Mouse (Mus musculus): ENCODE data around the gene Gm8909. TPM values are rescaled to one million over a fixed set of nuclear protein-coding genes. Genes with fewer than 3 reads are reported as not detected.

Gm8909 gene
- polyA plus RNA-seq (2016; fragmentation: Nextera tagmentation; extraction: Ambion mirVana), result not detected in 2 replicates

- Histone ChIP-seq H3K27ac (no peak within 1 kb of the TSS), H3K4me2 (replicated peaks) (peak within 1 kb of the TSS; percentile 35), H3K36me3 (no peaks in the 10 kb centered on the region), H3K4me3 (peak within 1 kb of the TSS; percentile 21), H3K9ac (no peak within 1 kb of the TSS), H3K4me1 (no peaks in the 10 kb centered on the region), H3K27me3 (peaks cover 73% of the 10 kb centered on the region), H3K9me3 (replicated peaks) (no peaks in the 10 kb centered on the region; the same call in 1 of the 2 replicates)
- 2% methylated on average over 63 of the region's 63 CpGs for WGBS
- ATAC-seq (ENCODE audit: low FRiP score), result no peak
Measured at GRCm38 (mm10) chr17:36168039-36168652, at the start of gene Gm8909. TSS of gene Gm8909 (minus strand) at chr17:36168537.

GRCm38 (mm10) chr17:36215586-36215985 lies 47.2 kb upstream of the Gm8909 start:
- no peak for ATAC-seq (ENCODE audit: low FRiP score)
- Histone ChIP-seq H3K27me3 (peaks cover 78% of the 10 kb centered on the region), H3K27ac (no peak overlapping the region), H3K9me3 (replicated peaks) (no peaks in the 10 kb centered on the region), H3K36me3 (no peaks in the 10 kb centered on the region), H3K4me3 (no peak overlapping the region), H3K9ac (no peak overlapping the region), H3K4me1 (no peaks in the 10 kb centered on the region), H3K4me2 (replicated peaks) (peak overlapping the region; percentile 27)
- WGBS, result 2% methylated on average over 20 of the region's 20 CpGs

DNA sequence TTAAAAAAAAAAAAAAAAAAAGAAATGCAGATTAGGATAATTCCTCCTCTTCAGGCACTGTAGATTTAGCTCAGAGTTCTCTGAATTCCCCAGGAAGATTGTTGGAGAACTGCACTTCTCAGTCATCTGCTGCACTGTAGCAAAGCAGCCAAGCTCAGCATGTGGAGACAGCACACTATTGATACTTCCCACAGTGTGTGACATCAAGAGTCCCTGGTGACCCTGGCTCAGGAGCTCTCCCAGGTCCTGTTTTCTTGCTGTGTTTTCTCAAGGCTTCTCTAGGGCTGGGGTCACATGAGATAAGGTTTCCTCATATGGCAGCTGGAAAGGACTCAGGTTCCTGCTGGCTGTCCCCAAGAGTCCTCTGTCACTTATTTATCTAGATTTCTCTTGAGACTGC lies 38.5 kb upstream of the Gm8909 start:
- no peaks in the 10 kb centered on the region for H3K9me3 ChIP-seq (replicated peaks)
- no peaks in the 10 kb centered on the region for H3K36me3 ChIP-seq
- H3K27me3 ChIP-seq, result peaks cover 73% of the 10 kb centered on the region
- H3K4me3 ChIP-seq, result no peak overlapping the region
- no peak for ATAC-seq (ENCODE audit: low FRiP score)
- H3K4me1 ChIP-seq, result peaks cover 11% of the 10 kb centered on the region
- H3K27ac ChIP-seq, result no peak overlapping the region
- H3K9ac ChIP-seq, result no peak overlapping the region
- no peak overlapping the region for H3K4me2 ChIP-seq (replicated peaks)

- H3K9ac ChIP-seq, result 0 out of 2 replicates have a peak overlapping the region, but pooled peaks have one; percentile 32
- WGBS, result under 1% methylated on average over 30 of the region's 41 CpGs
- peak overlapping the region; percentile 31 for H3K4me3 ChIP-seq
- no peak for ATAC-seq (ENCODE audit: low FRiP score)
- H3K27me3 ChIP-seq, result peaks cover 69% of the 10 kb centered on the region
- no peaks in the 10 kb centered on the region for H3K36me3 ChIP-seq
- H3K27ac ChIP-seq, result no peak overlapping the region
- peak overlapping the region; percentile 52 for H3K4me2 ChIP-seq (replicated peaks)
- no peaks in the 10 kb centered on the region for H3K9me3 ChIP-seq (replicated peaks)
- peaks cover 11% of the 10 kb centered on the region for H3K4me1 ChIP-seq
Measured at GRCm38 (mm10) chr17:36205862-36206261, 37.5 kb upstream of the Gm8909 start.

GRCm38 (mm10) chr17:36205456-36205855 lies 37.1 kb upstream of the Gm8909 start:
- no peak overlapping the region for H3K27ac ChIP-seq
- H3K9me3 ChIP-seq (replicated peaks), result no peaks in the 10 kb centered on the region
- peaks cover 11% of the 10 kb centered on the region for H3K4me1 ChIP-seq
- WGBS, result 1% methylated on average over 15 of the region's 15 CpGs
- H3K36me3 ChIP-seq, result no peaks in the 10 kb centered on the region
- no peak overlapping the region for H3K9ac ChIP-seq
- H3K4me3 ChIP-seq, result peak overlapping the region; percentile 31
- H3K4me2 ChIP-seq (replicated peaks), result peak overlapping the region; percentile 52
- peaks cover 67% of the 10 kb centered on the region for H3K27me3 ChIP-seq
- ATAC-seq (ENCODE audit: low FRiP score), result no peak

DNA sequence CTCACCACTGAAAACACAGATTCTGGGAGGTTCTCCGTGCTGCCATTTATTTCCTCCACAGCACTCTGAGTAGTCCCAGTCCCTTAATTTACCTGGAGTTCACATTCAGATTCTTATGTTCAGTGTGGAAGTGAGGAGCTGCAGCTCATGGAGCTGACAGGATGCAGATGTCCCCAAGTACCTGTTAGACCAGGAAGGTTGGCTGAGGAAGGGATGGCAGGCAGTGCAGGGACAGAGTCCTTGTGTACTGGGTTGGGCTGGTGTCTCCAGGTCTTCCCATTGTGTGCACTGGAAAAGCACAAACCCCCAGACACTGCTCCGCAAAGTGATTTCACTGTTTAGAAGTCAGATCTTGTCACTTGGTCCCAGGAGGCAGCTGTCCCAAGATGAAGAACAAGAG lies 33.5 kb upstream of the Gm8909 start:
- Histone ChIP-seq H3K4me3 (no peak overlapping the region), H3K4me1 (peaks cover 11% of the 10 kb centered on the region), H3K9ac (no peak overlapping the region), H3K36me3 (no peaks in the 10 kb centered on the region), H3K27me3 (peaks cover 52% of the 10 kb centered on the region), H3K27ac (no peak overlapping the region), H3K9me3 (replicated peaks) (no peaks in the 10 kb centered on the region), H3K4me2 (replicated peaks) (no peak overlapping the region)
- WGBS, result 91% methylated on average over 2 of the region's 2 CpGs
- ATAC-seq (ENCODE audit: low FRiP score), result no peak

GRCm38 (mm10) chr17:36198317-36198716 lies 30.0 kb upstream of the Gm8909 start:
- Histone ChIP-seq H3K36me3 (no peaks in the 10 kb centered on the region), H3K27ac (no peak overlapping the region), H3K4me2 (replicated peaks) (no peak overlapping the region), H3K4me1 (no peaks in the 10 kb centered on the region), H3K9me3 (replicated peaks) (no peaks in the 10 kb centered on the region), H3K27me3 (peaks cover 22% of the 10 kb centered on the region), H3K9ac (no peak overlapping the region), H3K4me3 (no peak overlapping the region)
- ATAC-seq (ENCODE audit: low FRiP score), result no peak
- 7% methylated on average over 5 of the region's 5 CpGs for WGBS

DNA sequence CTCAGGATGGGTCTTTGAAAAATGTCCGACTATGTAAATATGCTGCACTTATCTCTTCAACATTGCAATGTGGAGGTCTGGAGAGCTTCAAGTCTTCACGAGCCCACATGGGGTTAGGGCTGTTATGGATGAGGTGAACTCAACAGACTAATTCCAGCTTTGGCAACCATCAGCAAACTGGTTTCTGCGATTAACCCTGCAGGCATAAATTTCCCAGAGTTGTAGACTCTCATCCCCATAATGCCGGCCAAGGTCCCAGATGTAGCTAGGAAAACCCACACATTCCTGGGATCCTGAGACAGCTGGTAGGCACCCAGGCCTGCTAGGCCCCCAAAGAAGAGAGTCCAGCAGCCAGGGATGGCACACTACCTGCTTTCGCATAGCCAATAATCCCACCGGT lies 26.1 kb upstream of the Gm8909 start:
- no peaks in the 10 kb centered on the region for H3K36me3 ChIP-seq
- H3K9ac ChIP-seq, result no peak overlapping the region
- ATAC-seq (ENCODE audit: low FRiP score), result no peak
- H3K9me3 ChIP-seq (replicated peaks), result no peaks in the 10 kb centered on the region
- H3K4me1 ChIP-seq, result no peaks in the 10 kb centered on the region
- H3K27me3 ChIP-seq, result peaks cover 36% of the 10 kb centered on the region
- H3K27ac ChIP-seq, result no peak overlapping the region
- no peak overlapping the region for H3K4me3 ChIP-seq
- WGBS, result 80% methylated on average over 6 of the region's 6 CpGs
- H3K4me2 ChIP-seq (replicated peaks), result no peak overlapping the region

DNA sequence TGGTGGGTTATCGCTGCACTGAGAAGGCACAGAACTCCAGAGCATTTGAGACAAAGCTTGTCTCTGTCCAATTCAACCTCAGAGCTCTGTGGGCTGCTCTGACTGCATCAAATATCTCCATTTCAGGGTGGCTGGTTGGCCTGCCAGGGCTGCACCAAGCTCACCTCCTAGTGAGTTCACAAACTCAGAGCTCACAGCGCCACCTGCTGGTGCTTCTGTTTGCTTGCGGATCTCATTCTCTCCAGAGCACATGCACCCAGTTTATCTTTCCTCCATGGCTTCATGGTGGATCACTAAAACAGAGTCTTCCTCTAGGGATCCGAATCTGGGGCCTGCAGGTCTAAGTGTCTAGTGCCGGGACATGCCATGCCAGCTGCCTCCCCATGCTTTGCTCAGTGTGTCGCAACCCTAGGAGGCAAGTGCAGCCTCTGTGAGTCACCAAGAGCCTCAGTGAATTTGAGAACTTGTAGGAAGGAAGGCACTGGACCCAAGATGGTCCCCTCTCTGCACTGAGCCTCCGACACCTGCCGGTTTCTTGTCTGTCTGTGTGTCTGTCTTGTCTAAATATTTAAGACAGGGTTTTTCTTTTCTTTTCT lies 25.3 kb upstream of the Gm8909 start:
- Histone ChIP-seq H3K4me1 (no peaks in the 10 kb centered on the region), H3K36me3 (no peaks in the 10 kb centered on the region), H3K27me3 (peaks cover 40% of the 10 kb centered on the region), H3K9ac (no peak overlapping the region), H3K4me3 (no peak overlapping the region), H3K9me3 (replicated peaks) (no peaks in the 10 kb centered on the region), H3K4me2 (replicated peaks) (no peak overlapping the region), H3K27ac (no peak overlapping the region)
- WGBS, result 32% methylated on average over 8 of the region's 8 CpGs
- ATAC-seq (ENCODE audit: low FRiP score), result no peak

GRCm38 (mm10) chr17:36192371-36192770 lies 24.0 kb upstream of the Gm8909 start:
- WGBS, result 71% methylated on average over 2 of the region's 2 CpGs
- Histone ChIP-seq H3K9ac (no peak overlapping the region), H3K4me2 (replicated peaks) (no peak overlapping the region), H3K27me3 (peaks cover 35% of the 10 kb centered on the region), H3K4me3 (no peak overlapping the region), H3K4me1 (no peaks in the 10 kb centered on the region), H3K9me3 (replicated peaks) (no peaks in the 10 kb centered on the region), H3K36me3 (no peaks in the 10 kb centered on the region), H3K27ac (no peak overlapping the region)
- ATAC-seq (ENCODE audit: low FRiP score), result no peak

DNA sequence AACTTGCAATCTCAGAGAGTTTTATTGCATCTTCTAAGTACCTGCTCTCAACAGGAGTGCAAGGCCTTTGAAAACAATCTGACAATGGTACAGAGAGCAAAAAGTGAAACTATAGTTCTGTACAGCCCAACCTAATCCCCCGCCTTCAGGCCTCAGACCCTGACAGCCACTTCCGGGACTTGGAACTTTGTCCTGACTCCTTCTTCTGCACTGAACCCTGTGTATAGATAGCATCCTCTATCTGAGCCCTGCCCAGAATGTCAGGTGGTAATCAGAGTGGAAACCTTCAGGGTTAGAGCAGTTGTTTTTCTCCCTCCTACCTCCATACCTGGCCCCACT lies 21.8 kb upstream of the Gm8909 start, which contains the start of gene H2-T3:
H2-T3 (minus strand) TSS at position 119 of the 339 bp plus-strand sequence.
- Histone ChIP-seq H3K4me2 (replicated peaks) (no peak within 1 kb of the TSS), H3K4me3 (no peak within 1 kb of the TSS), H3K27me3 (peaks cover 38% of the 10 kb centered on the region), H3K4me1 (no peaks in the 10 kb centered on the region), H3K36me3 (no peaks in the 10 kb centered on the region), H3K9ac (no peak within 1 kb of the TSS), H3K9me3 (replicated peaks) (no peaks in the 10 kb centered on the region), H3K27ac (no peak within 1 kb of the TSS)
- no peak for ATAC-seq (ENCODE audit: low FRiP score)
- WGBS, result 76% methylated on average over 2 of the region's 2 CpGs

DNA sequence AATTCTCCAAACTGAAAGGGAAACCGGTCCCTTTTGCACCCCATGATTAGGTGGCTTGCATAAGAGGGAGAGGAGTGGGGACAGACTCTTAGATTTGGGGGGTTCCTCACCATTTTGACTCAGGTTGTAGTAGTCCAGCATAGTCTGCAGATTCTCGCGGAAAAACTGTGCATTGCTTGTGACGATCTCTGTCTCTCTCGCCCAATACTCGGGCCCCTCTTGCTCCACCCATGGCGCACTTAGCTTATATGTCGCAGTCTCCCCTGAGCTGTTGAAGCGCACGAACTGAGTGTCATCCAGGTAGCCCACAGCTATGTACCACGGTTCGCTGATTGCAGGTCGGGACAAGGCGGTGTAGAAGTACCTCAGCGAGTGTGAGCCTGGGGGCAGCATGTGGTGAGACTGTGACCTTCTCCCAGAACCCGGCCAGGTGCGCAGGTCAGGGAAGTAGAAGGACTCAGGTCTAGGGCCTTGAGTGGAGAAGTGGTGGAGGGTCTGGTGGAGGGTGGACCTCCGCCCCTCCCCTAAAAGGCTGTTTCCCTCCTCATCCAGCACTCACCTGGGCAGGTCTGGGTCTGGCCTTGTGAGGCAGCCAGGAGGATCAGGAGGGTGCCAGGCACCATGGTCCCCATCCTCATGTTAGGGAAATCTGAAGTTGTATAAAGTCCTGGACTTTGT lies 21.3 kb upstream of the Gm8909 start:
- Histone ChIP-seq H3K9me3 (replicated peaks) (no peaks in the 10 kb centered on the region), H3K4me3 (no peak overlapping the region), H3K36me3 (no peaks in the 10 kb centered on the region), H3K27me3 (peaks cover 38% of the 10 kb centered on the region), H3K4me1 (no peaks in the 10 kb centered on the region), H3K9ac (no peak overlapping the region), H3K27ac (no peak overlapping the region), H3K4me2 (replicated peaks) (no peak overlapping the region)
- whole genome bisulfite sequencing, result 35% methylated on average over 18 of the region's 18 CpGs
- no peak for ATAC-seq (ENCODE audit: low FRiP score)

DNA sequence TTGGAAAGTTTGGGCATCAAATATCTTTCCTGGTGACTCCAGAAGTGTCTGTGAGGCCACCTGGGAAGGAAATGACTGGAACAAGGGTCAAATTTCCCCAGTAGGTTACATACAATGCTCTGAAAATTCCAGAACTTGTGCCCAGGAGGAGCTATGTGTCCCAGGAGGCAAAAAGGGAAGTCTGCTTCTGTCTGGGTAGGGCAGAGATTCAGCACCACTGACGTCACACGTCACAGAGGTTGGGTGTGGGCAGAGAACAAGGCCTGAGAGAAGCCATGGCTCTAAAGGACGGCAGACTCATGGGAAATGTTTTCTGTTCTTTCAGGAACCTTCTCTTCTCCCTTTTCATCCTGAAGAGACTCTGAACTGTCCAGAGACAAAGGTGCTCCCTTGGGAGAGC lies 19.2 kb upstream of the Gm8909 start:
- Histone ChIP-seq H3K27ac (no peak overlapping the region), H3K4me1 (no peaks in the 10 kb centered on the region), H3K4me2 (replicated peaks) (no peak overlapping the region), H3K27me3 (peaks cover 38% of the 10 kb centered on the region), H3K36me3 (no peaks in the 10 kb centered on the region), H3K9me3 (replicated peaks) (no peaks in the 10 kb centered on the region), H3K9ac (no peak overlapping the region), H3K4me3 (no peak overlapping the region)
- no peak for ATAC-seq (ENCODE audit: low FRiP score)
- 58% methylated on average over 3 of the region's 3 CpGs for WGBS
